Comparison of ENCODE assay signal across 20 mouse cellular contexts in the genomic region with DNA sequence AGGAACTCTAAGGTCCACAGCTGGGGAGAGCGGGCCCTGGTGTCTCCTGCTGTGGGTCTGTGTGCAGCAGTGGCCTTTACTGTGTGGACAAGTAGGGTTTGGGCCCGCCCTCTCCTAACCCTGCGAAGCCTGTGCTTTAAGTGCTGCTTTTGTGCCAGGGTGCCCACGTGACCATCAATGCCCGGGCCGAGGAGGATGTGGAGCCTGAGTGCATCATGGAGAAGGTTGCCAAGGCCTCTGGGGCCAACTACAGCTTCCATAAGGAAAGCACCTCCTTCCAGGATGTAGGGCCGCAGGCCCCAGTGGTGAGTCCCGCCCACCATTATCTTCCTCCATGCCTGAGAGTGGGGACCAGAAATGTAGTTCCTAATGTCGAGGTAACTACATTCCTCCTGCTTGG. TPM values are rescaled to one million over a fixed set of nuclear protein-coding genes. Genes with fewer than 3 reads are reported as not detected.
DNase-seq lines count a peak whose midpoint lies in the region; ATAC-seq and TF ChIP-seq lines count a peak whose summit lies in the region.
"Had no signal": no experiment of that assay in that cellular context is flagged by ENCODE, and none has a peak within 500 bp of the region (broad histone marks: within the 10 kb centered on the region; RNA-seq: fewer than 3 reads in every experiment).

No protein-coding gene starts in this region.

- H3K9me3 ChIP-seq in forebrain, embryonic 16.5 days (ENCODE audit: control insufficient read depth, low read length): no peaks in the 10 kb centered on the region
- H3K9me3 ChIP-seq: embryonic facial prominence, embryonic 13.5 days; hindbrain, embryonic 13.5 days; limb, embryonic 12.5 days; liver, embryonic 13.5 days; stomach, embryonic 15.5 days had no signal

- no peak for ATAC-seq in forebrain, embryonic 16.5 days
- ATAC-seq: midbrain, embryonic 16.5 days had no signal

- H3K4me2 ChIP-seq in forebrain, embryonic 16.5 days (ENCODE audit: low read length): no peak overlapping the region
- H3K4me2 ChIP-seq: embryonic facial prominence, embryonic 13.5 days; hindbrain, embryonic 13.5 days; limb, embryonic 12.5 days; liver, embryonic 13.5 days; lung, embryonic 14.5 days; stomach, embryonic 15.5 days had no signal

- intact Hi-C loops in heart, adult 2 months (cut with DNase I): no loop called here

- peaks cover 4% of the 10 kb centered on the region for H3K4me1 ChIP-seq in heart, adult 2 months (ENCODE audit: control insufficient read depth, insufficient read depth, low read length)
- H3K4me1 ChIP-seq in forebrain, embryonic 16.5 days (replicated peaks; ENCODE audit: control insufficient read depth, insufficient read depth, low read length): peaks cover 6% of the 10 kb centered on the region; the same call in 1 of the 2 replicates
- H3K4me1 ChIP-seq: limb, embryonic 12.5 days had no signal

- H3K27ac ChIP-seq in heart, adult 2 months: peak overlapping the region; percentile 26; the same call in 1 of the 2 replicates
- peak overlapping the region; percentile 94 for H3K27ac ChIP-seq in layer of hippocampus, adult 2 months
- H3K27ac ChIP-seq in forebrain, embryonic 16.5 days (ENCODE audit: low read length): peak overlapping the region; percentile 31; the same call in 1 of the 2 replicates
- H3K27ac ChIP-seq: embryonic facial prominence, embryonic 13.5 days; hindbrain, embryonic 13.5 days; limb, embryonic 12.5 days; liver, embryonic 13.5 days; stomach, embryonic 15.5 days had no signal

- TF ChIP-seq CTCF in heart, adult 2 months (IDR thresholded peaks at IDR 0.05): no peak
- TF ChIP-seq CTCF in layer of hippocampus, adult 2 months (conservative IDR thresholded peaks at IDR 0.05): no peak

- no peaks in the 10 kb centered on the region for H3K27me3 ChIP-seq in heart, adult 2 months (ENCODE audit: control insufficient read depth, insufficient read depth, low read length)
- no peaks in the 10 kb centered on the region for H3K27me3 ChIP-seq in forebrain, embryonic 16.5 days (replicated peaks; ENCODE audit: control insufficient read depth, insufficient read depth, low read length)
- H3K27me3 ChIP-seq: embryonic facial prominence, embryonic 13.5 days; hindbrain, embryonic 13.5 days; limb, embryonic 12.5 days; liver, embryonic 13.5 days; stomach, embryonic 15.5 days had no signal

- TF ChIP-seq POLR2A in heart, adult 2 months (IDR thresholded peaks at IDR 0.05; ENCODE audit: insufficient read depth, low read depth, low read length): no peak

- H3K79me2 ChIP-seq in heart, adult 2 months (replicated peaks; ENCODE audit: control insufficient read depth, insufficient read depth, low read length): no peaks in the 10 kb centered on the region

- no peaks in the 10 kb centered on the region for H3K36me3 ChIP-seq in heart, adult 2 months (ENCODE audit: control insufficient read depth, insufficient read depth, low read length)
- peaks cover 57% of the 10 kb centered on the region for H3K36me3 ChIP-seq in forebrain, embryonic 16.5 days (ENCODE audit: control insufficient read depth, insufficient read depth)

- H3K4me3 ChIP-seq in heart, adult 2 months: no peak overlapping the region
- H3K4me3 ChIP-seq in layer of hippocampus, adult 2 months: no peak overlapping the region
- no peak overlapping the region for H3K4me3 ChIP-seq in forebrain, embryonic 16.5 days (replicated peaks; ENCODE audit: low read length)
- H3K4me3 ChIP-seq: embryonic facial prominence, embryonic 13.5 days; hindbrain, embryonic 13.5 days; limb, embryonic 12.5 days; liver, embryonic 13.5 days; stomach, embryonic 15.5 days had no signal

- DNase-seq in heart, adult 2 months: no peak
- DNase-seq in heart, adult 8-10 months (ENCODE audit: low spot score): no peak
- DNase-seq in layer of hippocampus, adult 2 months (ENCODE audit: low spot score in 2 of 2): no peak
- no peak for DNase-seq in layer of hippocampus, adult 9-10 months (ENCODE audit: low spot score)
- no peak for DNase-seq in kidney, postnatal 25 days
- DNase-seq in right cerebral cortex, postnatal 36 days (ENCODE audit: low spot score in 2 of 2): no peak
- DNase-seq: adrenal gland, adult 8-10 months; gastrocnemius, postnatal 36 days; kidney, adult 8-10 months; kidney, postnatal 36 days; liver, embryonic 13.5 days; lung, embryonic 14.5 days; lung, postnatal 36 days; thymus, adult 18-20 months had no signal

- 73% methylated on average over 9 of the region's 9 CpGs for WGBS in heart, adult 2 months
- 91% methylated on average over 9 of the region's 9 CpGs for WGBS in forebrain, embryonic 16.5 days

- no peak overlapping the region for H3K9ac ChIP-seq in heart, adult 2 months (ENCODE audit: low read depth, low read length)
- no peak overlapping the region for H3K9ac ChIP-seq in forebrain, embryonic 16.5 days (replicated peaks; ENCODE audit: low read depth, low read length)
- H3K9ac ChIP-seq: embryonic facial prominence, embryonic 13.5 days; hindbrain, embryonic 13.5 days; limb, embryonic 12.5 days; liver, embryonic 13.5 days; lung, embryonic 14.5 days; stomach, embryonic 15.5 days had no signal

- TF ChIP-seq EP300 in heart, adult 2 months (IDR thresholded peaks at IDR 0.05; ENCODE audit: insufficient read depth, low read depth, low read length): no peak

RNA-seq across cellular contexts. Expression of a gene that starts 7.0 kb away (rescaled TPM):
- total RNA-seq in heart, adult 2 months (2021): 10 to 100 TPM; 25.7 to 29.2 TPM
- 24.4 and 25.6 TPM in 2 replicates for polyA plus RNA-seq in heart, adult 2 months (2012; rRNA removed)
- total RNA-seq in heart, adult 8-10 months (2022): 10 to 100 TPM; 26.4 to 33.1 (median 28.8) TPM
- total RNA-seq in layer of hippocampus, adult 2 months (2021): 10 to 100 TPM; 74.6 to 80.0 TPM
- polyA plus RNA-seq in forebrain, embryonic 16.5 days (2015; fragmentation: Nextera tagmentation; extraction: Ambion mirVana): 139 and 141 TPM in 2 replicates

RNA-seq across cellular contexts. Expression of a gene that starts 8.2 kb away (rescaled TPM):
- total RNA-seq in heart, adult 2 months (2021): 100 to 1,000 TPM; 743 to 848 TPM
- 1,153 and 1,176 TPM in 2 replicates for polyA plus RNA-seq in heart, adult 2 months (2012; rRNA removed)
- total RNA-seq in heart, adult 8-10 months (2022): 1,000 to 10,000 TPM in 2 of 4 experiments, 100 to 1,000 TPM in 2; 838 to 1,132 (median 977) TPM
- 10 to 100 TPM; 14.7 to 16.2 TPM for total RNA-seq in layer of hippocampus, adult 2 months (2021)
- 1.9 and 2.4 TPM in 2 replicates for polyA plus RNA-seq in forebrain, embryonic 16.5 days (2015; fragmentation: Nextera tagmentation; extraction: Ambion mirVana)
- total RNA-seq: adrenal gland, adult 8-10 months had no signal

RNA-seq across cellular contexts. Expression of a gene that starts 33.1 kb away (rescaled TPM):
- 10 to 100 TPM; 58.5 to 69.8 TPM for total RNA-seq in heart, adult 2 months (2021)
- polyA plus RNA-seq in heart, adult 2 months (2012; rRNA removed): 26.1 and 35.7 TPM in 2 replicates
- 10 to 100 TPM; 57.3 to 69.8 (median 58.6) TPM for total RNA-seq in heart, adult 8-10 months (2022)
- total RNA-seq in layer of hippocampus, adult 2 months (2021): 10 to 100 TPM; 65.3 to 67.2 TPM
- polyA plus RNA-seq in forebrain, embryonic 16.5 days (2015; fragmentation: Nextera tagmentation; extraction: Ambion mirVana): 35.2 TPM in 2 replicates

RNA-seq across cellular contexts. Expression of a gene that starts 42.5 kb away (rescaled TPM):
- total RNA-seq in heart, adult 2 months (2021): 1 to 10 TPM; 2.1 to 3.3 TPM
- 6.3 and 11.2 TPM in 2 replicates for polyA plus RNA-seq in heart, adult 2 months (2012; rRNA removed)
- 1 to 10 TPM; 1.8 to 3.3 (median 2.8) TPM for total RNA-seq in heart, adult 8-10 months (2022)
- 10 to 100 TPM; 14.1 to 15.5 TPM for total RNA-seq in layer of hippocampus, adult 2 months (2021)
- 8.7 and 8.8 TPM in 2 replicates for polyA plus RNA-seq in forebrain, embryonic 16.5 days (2015; fragmentation: Nextera tagmentation; extraction: Ambion mirVana)

Comparison
In these comparisons a context has a peak if more than half of its experiments do, and no peak if none do; other contexts are left out.
1. H3K27ac ChIP-seq: peak in every context shown above with its lines; median percentile 94 in layer of hippocampus, adult 2 months; 31 in forebrain, embryonic 16.5 days; 26 in heart, adult 2 months.
2. RNA of a gene that starts 8.2 kb away (total RNA-seq): 838 to 1,132 TPM in heart, adult 8-10 months and 743 to 848 TPM in heart, adult 2 months; 14.7 to 16.2 TPM in layer of hippocampus, adult 2 months; every median in the first group is over 10 times any median in the second.